Mouse (Mus musculus) ovary, postnatal 36 days (tissue): ENCODE data around the gene Arrdc3.

ENCODE experiments used
- DNase-seq: peaks from one replicate; pipeline ENCODE4 v3.0.0; 2022; ENCODE audit warnings: low spot score, mixed read lengths

Gene Arrdc3

DNA sequence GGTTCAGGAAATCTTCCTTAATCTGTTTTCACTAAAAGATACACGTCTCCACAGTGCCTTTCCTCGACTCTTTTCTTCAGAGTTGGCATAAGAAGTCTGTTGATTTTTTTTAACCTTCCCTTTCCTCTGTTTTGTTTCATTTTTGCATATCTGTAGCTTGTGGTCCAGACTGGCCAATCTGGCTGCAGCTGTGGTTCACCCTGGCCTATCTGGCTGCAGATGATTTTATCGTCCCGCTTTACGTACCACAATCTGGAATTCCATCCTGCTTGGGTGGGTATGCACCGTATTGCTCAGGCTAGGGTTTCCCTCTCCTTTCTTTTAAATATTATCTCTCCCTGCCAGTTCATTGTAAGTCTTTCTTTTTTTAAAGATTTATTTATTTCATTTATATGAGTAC lies 37.8 kb downstream of the Arrdc3 start:
- no peak for DNase-seq

DNA sequence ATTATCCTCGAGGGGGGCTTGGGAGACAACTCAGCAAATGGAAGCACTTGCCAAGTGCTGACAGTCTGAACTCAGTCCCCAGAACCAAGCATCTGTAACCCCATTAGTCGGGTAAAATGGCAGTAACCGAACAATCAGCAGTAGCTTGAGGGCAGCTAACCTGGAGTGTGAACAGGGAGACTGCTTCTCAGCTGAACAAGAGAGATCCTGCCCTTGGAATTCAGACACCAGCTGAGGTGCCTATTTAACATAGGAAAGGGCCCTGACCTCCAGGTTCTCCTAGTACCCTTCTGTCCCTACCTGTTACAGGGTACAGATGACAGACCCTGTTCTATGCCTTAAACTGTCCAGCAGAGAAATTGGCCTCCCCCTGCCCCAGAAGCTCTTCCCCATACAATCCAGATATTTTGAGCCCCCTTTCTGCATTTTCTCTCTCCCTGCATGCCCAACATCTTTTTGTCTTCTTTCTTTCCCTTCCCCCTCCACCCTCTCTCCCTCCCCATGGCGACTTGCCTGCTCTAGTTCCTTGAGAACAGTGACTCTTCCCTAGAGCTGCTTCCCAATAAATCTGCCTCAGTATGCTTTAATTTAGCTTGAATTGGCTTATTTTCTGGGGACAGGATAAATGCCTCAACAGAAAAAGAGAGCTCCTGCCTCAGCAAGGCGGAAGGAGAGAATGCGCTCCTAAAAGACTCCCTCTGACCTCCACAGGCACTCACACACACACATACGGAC lies 38.6 kb downstream of the Arrdc3 start:
- no peak for DNase-seq

DNA sequence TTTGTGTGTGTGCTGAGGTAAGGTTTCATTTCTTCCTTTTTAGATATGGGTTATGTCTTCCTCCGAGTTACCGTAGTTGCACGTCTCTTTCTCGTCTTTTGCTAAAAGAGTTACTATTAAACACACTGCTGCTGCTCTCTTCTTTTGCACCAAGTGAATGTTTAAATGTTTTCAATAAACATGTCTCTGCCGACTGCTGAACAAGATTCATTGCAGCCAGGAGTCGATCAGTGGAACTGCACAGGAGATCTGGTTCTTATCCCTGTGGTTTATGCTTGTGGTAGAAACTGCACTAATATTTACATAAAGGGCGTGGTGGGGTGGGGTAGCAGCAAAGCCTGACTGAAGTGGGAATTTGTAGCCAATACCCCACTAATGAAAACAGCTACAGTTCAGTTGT lies 45.0 kb downstream of the Arrdc3 start:
- DNase-seq, result no peak

DNA sequence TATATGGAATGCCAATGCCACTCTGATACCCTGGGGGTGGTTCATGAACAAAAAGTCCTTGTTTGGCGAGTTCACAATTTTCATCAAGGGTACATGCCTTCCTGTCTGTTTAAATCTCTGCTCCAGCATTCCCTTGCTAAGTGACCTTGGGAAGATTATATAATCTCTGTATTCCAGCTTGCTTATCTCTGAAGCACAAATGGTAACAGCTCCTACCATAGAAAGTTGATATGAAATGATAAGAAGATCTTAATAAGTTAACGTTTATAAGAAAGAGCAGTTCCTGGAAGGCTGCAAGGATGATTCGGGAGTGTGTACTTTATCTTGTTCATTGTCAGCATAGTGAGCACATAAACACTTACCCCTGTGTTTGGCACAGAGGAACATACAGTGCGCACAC lies 46.8 kb downstream of the Arrdc3 start:
- DNase-seq, result no peak

DNA sequence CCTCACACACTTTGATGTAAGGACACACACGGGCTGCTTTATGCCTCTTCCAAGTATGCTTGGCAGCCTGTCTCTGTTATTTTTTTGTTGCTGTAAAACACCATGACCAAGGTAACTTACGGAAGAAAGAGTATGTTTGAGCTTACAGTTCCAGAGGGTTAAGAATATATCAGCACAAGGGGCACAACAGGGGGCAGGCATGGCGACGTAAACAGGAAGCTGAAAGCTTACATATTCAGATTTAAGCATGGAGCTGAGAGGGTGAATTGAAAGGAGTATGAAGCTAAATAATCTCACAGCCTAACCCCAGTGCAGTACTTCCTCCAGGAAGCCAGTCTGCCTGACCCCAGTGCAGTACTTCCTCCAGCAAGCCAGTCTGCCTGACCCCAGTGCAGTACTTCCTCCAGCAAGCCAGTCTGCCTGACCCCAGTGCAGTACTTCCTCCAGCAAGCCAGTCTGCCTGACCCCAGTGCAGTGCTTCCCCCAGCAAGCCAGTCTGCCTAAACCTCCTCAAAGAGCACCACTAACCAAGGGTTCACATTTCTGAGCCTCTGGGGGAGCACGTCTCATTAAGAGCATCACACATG lies 49.7 kb downstream of the Arrdc3 start:
- no peak for DNase-seq

DNA sequence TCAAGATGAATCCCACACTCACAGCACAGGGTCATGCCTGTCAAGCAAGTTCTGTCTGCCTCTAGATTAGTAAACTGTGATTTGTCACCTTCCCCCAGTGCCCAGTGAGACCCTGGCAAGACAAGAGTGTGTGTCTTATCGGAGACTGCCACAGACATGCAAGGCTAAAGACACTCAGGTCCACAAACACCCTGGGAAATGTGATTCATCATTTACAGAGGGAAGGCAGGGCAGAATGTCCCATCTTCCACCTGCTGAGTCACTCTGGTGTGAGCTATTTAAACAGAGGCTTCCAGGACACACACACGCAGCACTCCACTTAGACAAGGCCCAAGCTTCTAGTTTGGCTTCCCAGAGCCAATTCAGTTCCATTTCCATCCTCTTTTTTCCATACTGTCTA lies 53.2 kb downstream of the Arrdc3 start:
- no peak for DNase-seq

DNA sequence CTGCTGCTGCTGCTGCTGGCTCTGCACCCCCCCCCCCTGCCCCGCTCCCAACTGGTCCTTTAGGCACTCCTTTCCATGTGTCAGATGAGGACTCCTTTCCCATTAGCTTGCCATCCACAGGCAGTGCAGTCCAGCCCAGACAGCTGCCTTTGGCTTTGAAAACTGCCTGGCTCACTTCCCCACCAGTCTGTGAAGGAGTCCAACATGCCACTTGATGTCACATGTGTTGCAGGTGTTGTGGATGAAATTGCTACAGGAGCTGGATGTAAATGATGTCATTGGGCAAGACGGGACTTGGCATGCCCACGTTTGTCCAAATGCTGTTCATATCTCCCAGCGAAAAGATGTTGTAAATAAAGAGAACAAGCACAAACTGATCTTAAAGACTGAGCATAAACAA lies 56.0 kb downstream of the Arrdc3 start:
- no peak for DNase-seq

DNA sequence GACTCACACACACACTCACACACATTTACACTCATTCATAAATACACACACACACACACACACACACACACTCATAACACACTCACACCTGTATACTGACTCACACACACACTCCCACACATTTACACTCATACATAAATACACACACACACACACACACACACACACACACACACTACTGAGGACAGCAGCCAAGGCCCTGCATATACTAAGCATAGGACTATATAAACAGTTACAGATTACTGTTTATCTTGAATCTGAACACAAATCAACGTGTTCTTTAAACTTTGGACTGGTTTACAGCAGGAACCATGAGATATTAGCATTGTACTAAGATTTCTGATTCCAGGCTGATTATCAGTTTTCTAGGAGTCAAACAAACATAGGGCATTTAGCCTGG lies 56.7 kb downstream of the Arrdc3 start:
- DNase-seq, result no peak

DNA sequence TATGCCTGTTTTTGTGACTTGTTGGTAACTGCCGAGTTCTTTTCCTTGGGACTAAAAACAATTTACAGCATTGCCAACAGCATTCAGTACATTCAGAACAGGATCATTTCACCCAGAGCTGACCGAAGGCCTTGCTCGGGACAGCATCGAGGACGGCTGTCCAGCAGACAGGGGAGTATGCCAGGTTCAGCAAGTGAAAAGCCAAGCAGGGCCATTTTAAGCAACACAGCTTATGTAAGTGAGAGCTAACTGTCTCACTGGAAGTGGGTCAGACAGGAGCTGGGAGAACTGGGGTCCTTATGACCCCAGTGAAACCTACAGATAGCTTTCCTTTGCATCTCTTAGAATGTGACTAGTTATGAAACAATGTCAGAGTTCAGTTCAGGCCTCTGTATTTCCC lies 57.2 kb downstream of the Arrdc3 start:
- peak; percentile 26 for DNase-seq

DNA sequence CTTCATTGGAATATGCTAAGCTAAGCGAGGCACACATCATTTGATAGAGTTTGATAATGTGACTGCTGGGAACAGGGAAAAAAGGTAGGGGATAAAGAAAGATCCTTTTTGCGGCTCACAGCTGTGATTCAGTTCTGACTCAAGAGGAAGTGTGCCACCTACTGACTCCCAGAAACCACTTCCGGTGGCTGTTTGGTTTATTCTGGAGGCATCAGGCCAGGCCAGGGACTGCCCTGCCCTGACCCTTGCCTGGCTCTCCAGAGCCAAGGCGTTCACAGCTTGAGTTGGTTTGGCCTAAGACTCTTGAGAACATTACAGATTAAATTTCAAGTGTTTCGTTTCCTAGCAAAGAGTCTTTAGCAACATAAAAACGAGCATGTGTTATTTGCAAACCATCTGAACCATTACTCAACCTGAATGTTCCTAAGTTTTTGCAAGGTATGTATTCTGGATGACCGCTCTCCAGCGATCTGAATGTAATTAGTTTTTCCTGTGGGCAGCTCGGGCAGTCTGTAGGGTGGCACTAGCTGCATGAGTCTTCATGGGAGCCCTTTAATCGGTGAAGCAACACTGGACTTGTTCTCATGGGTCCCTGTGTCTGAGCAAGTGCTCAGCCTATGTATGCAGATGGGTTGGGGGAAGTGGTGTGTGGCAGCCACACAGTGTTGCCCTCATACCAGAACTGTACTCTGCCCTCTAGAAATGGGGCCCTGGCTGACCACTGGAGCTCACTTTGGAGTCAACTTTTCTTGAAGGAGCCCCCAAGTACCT lies 57.9 kb downstream of the Arrdc3 start:
- DNase-seq, result peak; percentile 39

DNA sequence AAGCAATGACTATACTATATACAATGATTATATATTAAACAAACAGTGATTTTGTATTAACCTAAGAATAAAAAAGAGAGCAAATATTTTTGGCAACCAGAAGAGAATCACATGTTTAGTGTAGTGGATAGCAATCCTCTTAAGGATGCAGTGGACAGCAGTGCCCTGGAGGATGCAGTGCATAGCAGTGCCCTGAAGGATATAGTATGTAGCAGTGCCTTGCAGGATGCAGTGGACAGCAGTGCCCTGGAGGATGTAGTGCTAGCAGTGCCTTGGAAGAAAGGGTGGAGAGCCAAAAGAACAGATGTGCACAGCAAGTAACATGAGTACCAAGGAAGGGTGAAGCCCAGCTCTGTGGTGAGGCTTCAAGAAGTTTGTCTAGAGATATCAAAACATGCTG lies 61.3 kb downstream of the Arrdc3 start:
- no peak for DNase-seq
